Mouse (Mus musculus) layer of hippocampus, adult 2 months (tissue): Measurements from ENCODE around the gene Mlip. TPM values are rescaled to one million over a fixed set of nuclear protein-coding genes. Genes with fewer than 3 reads are reported as not detected.

Experiments
- DNase-seq, 2 experiments: peaks; one replicate each; pipeline ENCODE4 v3.0.0; 2022; ENCODE audit warnings: low spot score in 2 of 2
- H3K27ac ChIP-seq: fragments of 200-600 bp; 2 replicates; pipeline ENCODE4 v1.8.1; 2022
- H3K4me3 ChIP-seq: fragments of 200-600 bp; 2 replicates; pipeline ENCODE4 v1.8.1; 2022; ENCODE audit warnings: mild to moderate bottlenecking
- CTCF ChIP-seq: fragments of 200-600 bp; conservative IDR thresholded peaks from 2 replicates; pipeline ENCODE4 v1.8.1; 2022; ENCODE audit warnings: antibody characterized with exemption, mild to moderate bottlenecking, moderate library complexity
- total RNA-seq, 2 experiments: library from RNA; stranded (reverse); gene quantifications; 2 replicates each; pipeline ENCODE4 v1.2.3; 2021

Mlip gene
- total RNA-seq, 2 experiments from 2014 or later: 50.8 to 52.4 TPM

DNA sequence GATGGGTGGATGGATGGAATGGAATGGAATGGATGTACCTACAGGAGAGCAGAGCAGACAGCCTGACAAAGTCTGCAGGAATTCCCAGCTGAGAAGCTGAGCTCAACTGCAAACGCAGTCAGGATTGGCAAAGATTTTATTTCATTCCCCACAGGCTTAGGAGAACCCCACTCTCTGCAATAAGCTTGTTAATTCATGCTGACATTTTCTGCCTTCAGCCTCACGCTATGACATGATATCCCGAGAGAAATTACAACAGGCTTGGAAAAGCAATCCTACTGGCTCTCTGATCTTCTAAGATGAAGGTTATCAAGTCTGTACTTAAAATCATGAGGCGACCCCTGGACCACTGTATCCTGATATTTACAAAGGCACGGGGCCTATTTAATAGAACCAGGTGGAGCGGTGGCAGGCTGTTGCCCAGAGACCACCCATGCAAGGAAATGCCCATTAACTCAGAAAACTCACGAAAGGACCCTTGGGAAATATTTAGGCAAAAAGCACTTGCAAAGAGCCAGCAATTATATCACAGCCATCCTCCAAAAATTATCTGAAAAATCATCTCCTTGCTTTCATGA lies 13.1 kb downstream of the Mlip start:
- Histone ChIP-seq H3K27ac (peak overlapping the region; percentile 89), H3K4me3 (peak overlapping the region; percentile 55)
- TF ChIP-seq CTCF: no peak
- DNase-seq: no peak

DNA sequence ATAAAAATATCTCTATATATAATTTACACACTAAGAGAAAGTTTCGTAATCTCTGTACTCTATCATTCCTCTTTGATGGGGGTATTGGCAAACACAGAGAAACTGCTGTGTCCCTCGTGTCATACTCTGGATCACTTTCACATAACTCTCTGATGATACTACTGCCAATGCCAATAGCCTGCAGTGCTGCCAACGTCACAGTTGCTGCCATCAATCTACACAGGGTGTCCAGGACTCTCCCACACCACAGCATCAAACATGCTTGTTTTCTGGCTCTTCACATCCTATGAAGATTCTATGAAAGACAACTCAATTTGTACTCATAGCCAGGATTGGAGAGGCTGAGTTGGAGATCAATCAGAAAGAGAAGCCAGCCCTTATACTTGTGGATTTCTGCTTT lies 17.4 kb downstream of the Mlip start:
- DNase-seq: no peak
- no peak overlapping the region for H3K27ac ChIP-seq
- H3K4me3 ChIP-seq: no peak overlapping the region
- TF ChIP-seq CTCF: no peak

- DNase-seq: no peak
- no peak overlapping the region for H3K27ac ChIP-seq
- no peak for TF ChIP-seq CTCF
- H3K4me3 ChIP-seq: no peak overlapping the region
Observed at GRCm38 (mm10) chr9:77318346-77318745, 34.4 kb downstream of the Mlip start.

GRCm38 (mm10) chr9:77310548-77310947 lies 42.2 kb downstream of the Mlip start:
- no peak overlapping the region for H3K4me3 ChIP-seq
- TF ChIP-seq CTCF: no peak
- no peak overlapping the region for H3K27ac ChIP-seq
- DNase-seq: no peak

- TF ChIP-seq CTCF: no peak
- no peak for DNase-seq
- no peak overlapping the region for H3K4me3 ChIP-seq
- H3K27ac ChIP-seq: no peak overlapping the region
Observed at GRCm38 (mm10) chr9:77305417-77305816, 47.4 kb downstream of the Mlip start.

DNA sequence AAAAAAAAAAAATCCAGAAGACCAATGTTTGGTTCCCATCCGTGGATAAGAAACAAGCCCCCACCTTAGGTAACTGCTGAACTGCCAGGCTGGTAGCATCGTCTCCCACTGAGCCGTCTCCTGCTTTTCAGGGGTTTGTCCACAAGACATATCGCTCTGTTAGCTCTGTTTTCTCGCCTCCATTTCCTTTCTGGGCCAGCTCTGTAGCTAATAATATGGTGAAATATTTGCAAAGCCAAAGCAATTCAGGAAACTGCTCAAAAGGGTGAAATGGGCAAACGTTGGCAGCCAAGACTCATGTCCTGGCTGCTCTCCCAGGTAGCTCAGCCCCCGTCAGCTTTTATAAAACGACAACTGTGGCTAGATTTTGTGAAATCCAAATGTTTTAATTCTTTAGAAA lies 50.4 kb downstream of the Mlip start:
- Histone ChIP-seq H3K4me3 (no peak overlapping the region), H3K27ac (no peak overlapping the region)
- DNase-seq: peak in 1 of 2 experiments; percentile 29
- TF ChIP-seq CTCF: no peak

GRCm38 (mm10) chr9:77287958-77288357 lies 64.8 kb downstream of the Mlip start:
- no peak overlapping the region for H3K4me3 ChIP-seq
- H3K27ac ChIP-seq: no peak overlapping the region
- no peak for TF ChIP-seq CTCF
- DNase-seq: no peak

- H3K4me3 ChIP-seq: no peak overlapping the region
- no peak overlapping the region for H3K27ac ChIP-seq
- DNase-seq: no peak
- no peak for TF ChIP-seq CTCF
Observed at GRCm38 (mm10) chr9:77279371-77279770, 73.4 kb downstream of the Mlip start.

- no peak overlapping the region for H3K27ac ChIP-seq
- TF ChIP-seq CTCF: no peak
- no peak overlapping the region for H3K4me3 ChIP-seq
- no peak for DNase-seq
Observed at GRCm38 (mm10) chr9:77278055-77278454, 74.7 kb downstream of the Mlip start.

GRCm38 (mm10) chr9:77277270-77277669 lies 75.5 kb downstream of the Mlip start:
- no peak overlapping the region for H3K4me3 ChIP-seq
- no peak for TF ChIP-seq CTCF
- no peak for DNase-seq
- H3K27ac ChIP-seq: no peak overlapping the region

- Histone ChIP-seq H3K4me3 (no peak overlapping the region), H3K27ac (no peak overlapping the region)
- peak in 1 of 2 experiments; percentile 24 for DNase-seq
- TF ChIP-seq CTCF: no peak
Observed at GRCm38 (mm10) chr9:77276451-77277154, 76.2 kb downstream of the Mlip start.

- DNase-seq: no peak
- no peak for TF ChIP-seq CTCF
Observed at GRCm38 (mm10) chr9:77272727-77273126, 80.0 kb downstream of the Mlip start.

GRCm38 (mm10) chr9:77265268-77266017 lies 87.3 kb downstream of the Mlip start:
- Histone ChIP-seq H3K4me3 (no peak overlapping the region), H3K27ac (peak overlapping the region; percentile 46; the same call in 1 of the 2 replicates)
- peak; percentile 25 to 60 for DNase-seq
- TF ChIP-seq CTCF: no peak

More at GRCm38 (mm10) chr9:77272727-77273126, 80.0 kb downstream of the Mlip start:
- H3K27ac ChIP-seq: no peak overlapping the region
- H3K4me3 ChIP-seq: no peak overlapping the region

DNA sequence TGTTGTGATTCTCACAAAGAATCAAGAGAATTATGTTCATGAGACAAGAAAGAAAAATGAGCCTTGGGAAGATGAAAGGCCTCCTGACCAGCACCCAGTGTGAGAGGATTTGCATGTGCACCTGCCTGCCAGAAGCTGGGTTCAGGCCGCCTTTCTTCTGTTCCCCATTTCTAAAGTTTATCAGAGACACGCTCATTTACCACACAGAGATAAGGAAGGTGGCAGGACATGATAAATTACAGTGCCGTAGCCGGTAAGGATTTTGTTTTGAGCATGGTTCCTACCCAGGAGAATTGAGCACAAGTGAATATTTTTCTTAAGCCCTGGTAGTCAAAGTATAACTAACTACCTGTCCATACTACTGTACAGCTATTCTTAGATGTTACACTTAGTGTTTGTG lies 93.7 kb downstream of the Mlip start:
- no peak overlapping the region for H3K27ac ChIP-seq
- no peak overlapping the region for H3K4me3 ChIP-seq
- DNase-seq: no peak
- TF ChIP-seq CTCF: no peak
